Mouse (Mus musculus): ENCODE data around the gene Yju2. TPM values are rescaled to one million over a fixed set of nuclear protein-coding genes. Genes with fewer than 3 reads are reported as not detected.

Yju2 gene
- total RNA-seq, 1 experiment = 14.0 TPM

- in situ Hi-C loops (cut with MboI; ENCODE audit: low sequenced_read_pairs in 2 of 2, unreplicated experiment in 2 of 2) = no loop called here
- TF ChIP-seq ZC3H11A (IDR thresholded peaks at IDR 0.05; ENCODE audit: borderline replicate concordance, low read depth, low read length) (no peak), ZNF384 (IDR thresholded peaks at IDR 0.05; ENCODE audit: low read depth, low read length) (no peak), HCFC1 (IDR thresholded peaks at IDR 0.05; ENCODE audit: borderline replicate concordance, insufficient read depth, low read length) (no peak), MAFK (IDR thresholded peaks at IDR 0.05; ENCODE audit: insufficient read depth, low read depth, low read length) (no peak), CHD2 (IDR thresholded peaks at IDR 0.05; ENCODE audit: low read depth, low read length) (no peak)
- peak overlapping the region in 1 of 2 experiments; percentile 35; a peak in 2 of 4 replicates for H3K4me3 ChIP-seq (ENCODE audit: insufficient read depth in 1 of 2, low read depth in 1 of 2, low read length in 2 of 2, poor library complexity in 1 of 2, severe bottlenecking in 1 of 2)
- no peak overlapping the region for H3K27ac ChIP-seq (ENCODE audit: insufficient read depth, low read depth, low read length, poor library complexity, severe bottlenecking)
- no peaks in the 10 kb centered on the region for H3K36me3 ChIP-seq (ENCODE audit: control insufficient read depth, insufficient read depth, low read length, poor library complexity, severe bottlenecking)
- H3K4me1 ChIP-seq (ENCODE audit: control insufficient read depth in 2 of 2, insufficient read depth in 2 of 2, low read length in 2 of 2, poor library complexity in 1 of 2) = peaks cover 9 to 39% of the 10 kb centered on the region in 2 experiments
- no peaks in the 10 kb centered on the region for H3K9me3 ChIP-seq (ENCODE audit: control insufficient read depth, insufficient read depth, low read depth, low read length)
- no peak for DNase-seq (ENCODE audit: low read depth, low spot score)
- 0 out of 2 replicates have a peak overlapping the region, but pooled peaks have one; percentile 41 for H3K9ac ChIP-seq (ENCODE audit: insufficient read depth, low read depth, low read length, poor library complexity, severe bottlenecking)
These were observed 5.1 kb upstream of the Yju2 start for GRCm38 (mm10) chr17:55953751-55954150.

- H3K4me1 ChIP-seq (ENCODE audit: control insufficient read depth in 2 of 2, insufficient read depth in 2 of 2, low read length in 2 of 2, poor library complexity in 1 of 2) = peaks cover 9 to 39% of the 10 kb centered on the region in 2 experiments
- TF ChIP-seq HCFC1 (IDR thresholded peaks at IDR 0.05; ENCODE audit: borderline replicate concordance, insufficient read depth, low read length) (no peak), ZNF384 (IDR thresholded peaks at IDR 0.05; ENCODE audit: low read depth, low read length) (no peak), ZC3H11A (IDR thresholded peaks at IDR 0.05; ENCODE audit: borderline replicate concordance, low read depth, low read length) (no peak), MAFK (IDR thresholded peaks at IDR 0.05; ENCODE audit: insufficient read depth, low read depth, low read length) (no peak), CHD2 (IDR thresholded peaks at IDR 0.05; ENCODE audit: low read depth, low read length) (no peak)
- H3K4me3 ChIP-seq (ENCODE audit: insufficient read depth in 1 of 2, low read depth in 1 of 2, low read length in 2 of 2, poor library complexity in 1 of 2, severe bottlenecking in 1 of 2) = peak overlapping the region; percentile 13 to 35; a peak in 2 of 4 replicates
- no peaks in the 10 kb centered on the region for H3K36me3 ChIP-seq (ENCODE audit: control insufficient read depth, insufficient read depth, low read length, poor library complexity, severe bottlenecking)
- peak overlapping the region; percentile 41; the same call in 1 of the 2 replicates for H3K9ac ChIP-seq (ENCODE audit: insufficient read depth, low read depth, low read length, poor library complexity, severe bottlenecking)
- in situ Hi-C loops (cut with MboI; ENCODE audit: low sequenced_read_pairs in 2 of 2, unreplicated experiment in 2 of 2) = no loop called here
- DNase-seq (ENCODE audit: low read depth, low spot score) = no peak
- H3K27ac ChIP-seq (ENCODE audit: insufficient read depth, low read depth, low read length, poor library complexity, severe bottlenecking) = 0 out of 2 replicates have a peak overlapping the region, but pooled peaks have one; percentile 10
- H3K9me3 ChIP-seq (ENCODE audit: control insufficient read depth, insufficient read depth, low read depth, low read length) = no peaks in the 10 kb centered on the region
These were observed 4.7 kb upstream of the Yju2 start for GRCm38 (mm10) chr17:55954229-55954628.

- DNase-seq (ENCODE audit: low read depth, low spot score) = peak; percentile 95
- Histone ChIP-seq H3K4me3 (ENCODE audit: insufficient read depth in 1 of 2, low read depth in 1 of 2, low read length in 2 of 2, poor library complexity in 1 of 2, severe bottlenecking in 1 of 2) (peak overlapping the region; percentile 57 to 61), H3K9me3 (ENCODE audit: control insufficient read depth, insufficient read depth, low read depth, low read length) (no peaks in the 10 kb centered on the region), H3K4me1 (ENCODE audit: control insufficient read depth in 2 of 2, insufficient read depth in 2 of 2, low read length in 2 of 2, poor library complexity in 1 of 2) (peaks cover 10 to 35% of the 10 kb centered on the region in 2 experiments), H3K36me3 (ENCODE audit: control insufficient read depth, insufficient read depth, low read length, poor library complexity, severe bottlenecking) (no peaks in the 10 kb centered on the region), H3K27ac (ENCODE audit: insufficient read depth, low read depth, low read length, poor library complexity, severe bottlenecking) (no peak overlapping the region), H3K9ac (ENCODE audit: insufficient read depth, low read depth, low read length, poor library complexity, severe bottlenecking) (peak overlapping the region; percentile 47; the same call in 1 of the 2 replicates)
- TF ChIP-seq MAFK (IDR thresholded peaks at IDR 0.05; ENCODE audit: insufficient read depth, low read depth, low read length) (no peak), HCFC1 (IDR thresholded peaks at IDR 0.05; ENCODE audit: borderline replicate concordance, insufficient read depth, low read length) (0 out of 2 replicates have a peak, but pooled peaks have one; percentile 15)
- in situ Hi-C loops (cut with MboI; ENCODE audit: low sequenced_read_pairs in 2 of 2, unreplicated experiment in 2 of 2) = no loop called here
These were observed 2.8 kb upstream of the Yju2 start for GRCm38 (mm10) chr17:55956129-55956528.

GRCm38 (mm10) chr17:55956591-55956990 is 2.3 kb upstream of the Yju2 start:
- Histone ChIP-seq H3K4me1 (ENCODE audit: control insufficient read depth in 2 of 2, insufficient read depth in 2 of 2, low read length in 2 of 2, poor library complexity in 1 of 2) (peaks cover 6 to 31% of the 10 kb centered on the region in 2 experiments), H3K4me3 (ENCODE audit: insufficient read depth in 1 of 2, low read depth in 1 of 2, low read length in 2 of 2, poor library complexity in 1 of 2, severe bottlenecking in 1 of 2) (peak overlapping the region; percentile 57 to 61), H3K27ac (ENCODE audit: insufficient read depth, low read depth, low read length, poor library complexity, severe bottlenecking) (no peak overlapping the region), H3K36me3 (ENCODE audit: control insufficient read depth, insufficient read depth, low read length, poor library complexity, severe bottlenecking) (peaks cover 3% of the 10 kb centered on the region), H3K9ac (ENCODE audit: insufficient read depth, low read depth, low read length, poor library complexity, severe bottlenecking) (peak overlapping the region; percentile 47; the same call in 1 of the 2 replicates), H3K9me3 (ENCODE audit: control insufficient read depth, insufficient read depth, low read depth, low read length) (no peaks in the 10 kb centered on the region)
- no peak for DNase-seq (ENCODE audit: low read depth, low spot score)
- in situ Hi-C loops (cut with MboI; ENCODE audit: low sequenced_read_pairs in 2 of 2, unreplicated experiment in 2 of 2) = no loop called here
- TF ChIP-seq HCFC1 (IDR thresholded peaks at IDR 0.05; ENCODE audit: borderline replicate concordance, insufficient read depth, low read length) (no peak), ZC3H11A (IDR thresholded peaks at IDR 0.05; ENCODE audit: borderline replicate concordance, low read depth, low read length) (no peak), ZNF384 (IDR thresholded peaks at IDR 0.05; ENCODE audit: low read depth, low read length) (no peak), MAFK (IDR thresholded peaks at IDR 0.05; ENCODE audit: insufficient read depth, low read depth, low read length) (no peak), CHD2 (IDR thresholded peaks at IDR 0.05; ENCODE audit: low read depth, low read length) (no peak)

Measured in ES-E14 (cell line).